Mouse (Mus musculus) cerebellum, adult 2 months (tissue): ENCODE results near the gene Rabgap1. TPM values are rescaled to one million over a fixed set of nuclear protein-coding genes. Genes with fewer than 3 reads are reported as not detected.
"Not testable (repeated sequence)": the region's sequence is repeated elsewhere in the genome, so short reads cannot be mapped to it uniquely, and the experiment has no call there.

Source experiments
- DNase-seq, 2 experiments: peaks; one replicate each; pipeline ENCODE4 v3.0.0; 2021
- H3K27ac ChIP-seq: fragments of 200-500 bp; 2 replicates; pipeline ENCODE4 v1.5.1; 2012; ENCODE audit warnings: low read length, control low read depth, inconsistent platforms; ENCODE audit not compliant: insufficient read depth
- H3K27me3 ChIP-seq: fragments of 200-500 bp; 2 replicates; pipeline ENCODE4 v1.6.1; 2012; ENCODE audit warnings: inconsistent platforms, mild to moderate bottlenecking, low read length, moderate library complexity; ENCODE audit not compliant: control insufficient read depth, insufficient read depth
- H3K4me1 ChIP-seq: fragments of 200-500 bp; 2 replicates; pipeline ENCODE4 v1.6.1; 2011; ENCODE audit warnings: low read length; ENCODE audit not compliant: control insufficient read depth, insufficient read depth
- H3K4me3 ChIP-seq: fragments of 200-500 bp; replicated peaks from 2 replicates; pipeline ENCODE3; 2011; ENCODE audit warnings: mild to moderate bottlenecking, low read depth, low read length, control low read depth; ENCODE audit not compliant: insufficient read depth
- CTCF ChIP-seq: fragments of 200-500 bp; IDR thresholded peaks from 2 replicates; pipeline ENCODE4 v1.5.1; 2011; ENCODE audit warnings: low read depth, mild to moderate bottlenecking, control low read depth, low read length, moderate library complexity, borderline replicate concordance; ENCODE audit not compliant: insufficient read depth
- POLR2A ChIP-seq: fragments of 200-500 bp; IDR thresholded peaks from 2 replicates; pipeline ENCODE4 v1.6.1; 2011; ENCODE audit warnings: low read length, control low read depth, borderline replicate concordance; ENCODE audit not compliant: insufficient read depth
- WGBS: fragments of 180-500 bp; shearing (Covaris S2); methylation state at CpG from one replicate; pipeline ENCODE4 v1.1.7; 2018; 5-methylcytosine and 5-hydroxymethylcytosine counted together
- polyA plus RNA-seq: library from polyadenylated mRNA; depleted of rRNA; stranded (reverse); fragments of >200 nt; gene quantifications from 2 replicates; pipeline ENCODE4 v1.2.3, GENCODE M21; 2012

Rabgap1 gene
- polyA plus RNA-seq, 1 experiment, result 40.4 TPM

- Histone ChIP-seq H3K4me3 (no peak overlapping the region), H3K27ac (no peak overlapping the region), H3K4me1 (no peaks in the 10 kb centered on the region), H3K27me3 (no peaks in the 10 kb centered on the region)
- no peak for TF ChIP-seq POLR2A
- TF ChIP-seq CTCF, result no peak
- no peak for DNase-seq
Observed at GRCm38 (mm10) chr2:37486408-37486807, 43.3 kb downstream of the Rabgap1 start.

- DNase-seq, result no peak
- H3K27me3 ChIP-seq, result no peaks in the 10 kb centered on the region
- TF ChIP-seq CTCF (no peak), POLR2A (no peak)
- 98% methylated on average over 2 of the region's 2 CpGs for WGBS
- H3K27ac ChIP-seq, result no peak overlapping the region
- no peak overlapping the region for H3K4me3 ChIP-seq
- no peaks in the 10 kb centered on the region for H3K4me1 ChIP-seq
Observed at GRCm38 (mm10) chr2:37488956-37489355, 45.9 kb downstream of the Rabgap1 start.

DNA sequence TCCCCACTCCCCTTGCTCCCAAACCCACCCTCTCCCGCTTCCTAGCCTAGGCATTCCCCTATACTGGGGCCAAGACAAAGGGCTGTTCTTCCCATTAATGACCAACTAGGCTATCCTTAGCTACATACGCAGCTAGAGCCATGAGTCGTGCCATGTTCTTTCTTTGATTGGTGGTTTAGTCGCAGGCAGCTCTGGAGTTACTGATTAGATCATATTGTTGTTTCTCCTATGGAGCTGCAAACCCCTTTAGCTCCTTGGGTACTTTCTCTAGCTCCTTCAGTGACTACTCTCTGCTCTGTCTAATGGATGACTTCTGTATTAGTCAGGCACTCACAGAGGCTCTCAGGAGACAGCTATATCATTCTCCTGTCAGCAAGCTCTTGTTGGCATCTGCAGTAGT is 54.2 kb downstream of the Rabgap1 start:
- H3K4me3 ChIP-seq, result no peak overlapping the region
- no peaks in the 10 kb centered on the region for H3K27me3 ChIP-seq
- no peak for DNase-seq
- WGBS, result 97% methylated on average over 4 of the region's 4 CpGs
- TF ChIP-seq CTCF, result no peak
- no peak for TF ChIP-seq POLR2A
- no peak overlapping the region for H3K27ac ChIP-seq
- H3K4me1 ChIP-seq, result no peaks in the 10 kb centered on the region

- not testable (repeated sequence) for DNase-seq, H3K27ac ChIP-seq, H3K4me3 ChIP-seq, H3K4me1 ChIP-seq, H3K27me3 ChIP-seq
- 88% methylated on average over 2 of the region's 2 CpGs for WGBS
Observed at GRCm38 (mm10) chr2:37505856-37506255, 62.8 kb downstream of the Rabgap1 start.

DNA sequence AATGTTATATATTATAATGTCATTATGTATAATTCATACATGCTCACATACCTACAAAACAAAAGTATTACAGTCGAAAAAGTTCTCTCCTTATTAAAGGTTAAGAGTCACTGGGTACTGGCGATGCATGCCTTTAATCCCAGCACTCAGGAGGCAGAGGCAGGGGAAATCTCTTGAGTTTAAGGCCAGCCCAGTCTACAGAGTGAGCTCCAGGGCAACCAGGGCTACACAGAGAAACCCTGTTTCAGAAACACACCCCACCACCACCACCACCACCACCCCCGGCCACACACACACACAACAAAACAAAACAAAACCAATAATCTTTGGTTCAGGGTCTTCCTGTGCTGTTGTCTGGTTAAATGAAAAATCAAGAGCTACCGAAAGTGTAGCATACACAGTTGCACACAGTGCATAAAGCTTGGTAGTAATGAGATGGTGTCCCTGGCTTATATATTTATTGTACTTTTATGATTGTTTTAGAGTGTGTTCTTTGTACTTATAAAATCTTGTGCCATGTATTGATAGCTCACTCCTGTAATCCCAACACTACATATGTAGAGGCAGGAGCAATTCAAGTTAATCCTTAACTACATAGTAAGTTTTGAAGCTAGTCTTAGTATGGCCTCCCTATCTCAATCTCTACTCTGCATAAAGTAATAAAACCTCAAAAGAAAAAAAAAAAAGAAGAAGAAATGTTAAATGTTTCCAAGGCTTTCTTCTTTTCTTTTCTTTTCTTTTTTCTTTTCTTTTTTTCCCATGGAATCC is 68.2 kb downstream of the Rabgap1 start:
- H3K27me3 ChIP-seq, result no peaks in the 10 kb centered on the region; the same call in 1 of the 2 replicates
- WGBS, result 96% methylated on average over 4 of the region's 4 CpGs

DNA sequence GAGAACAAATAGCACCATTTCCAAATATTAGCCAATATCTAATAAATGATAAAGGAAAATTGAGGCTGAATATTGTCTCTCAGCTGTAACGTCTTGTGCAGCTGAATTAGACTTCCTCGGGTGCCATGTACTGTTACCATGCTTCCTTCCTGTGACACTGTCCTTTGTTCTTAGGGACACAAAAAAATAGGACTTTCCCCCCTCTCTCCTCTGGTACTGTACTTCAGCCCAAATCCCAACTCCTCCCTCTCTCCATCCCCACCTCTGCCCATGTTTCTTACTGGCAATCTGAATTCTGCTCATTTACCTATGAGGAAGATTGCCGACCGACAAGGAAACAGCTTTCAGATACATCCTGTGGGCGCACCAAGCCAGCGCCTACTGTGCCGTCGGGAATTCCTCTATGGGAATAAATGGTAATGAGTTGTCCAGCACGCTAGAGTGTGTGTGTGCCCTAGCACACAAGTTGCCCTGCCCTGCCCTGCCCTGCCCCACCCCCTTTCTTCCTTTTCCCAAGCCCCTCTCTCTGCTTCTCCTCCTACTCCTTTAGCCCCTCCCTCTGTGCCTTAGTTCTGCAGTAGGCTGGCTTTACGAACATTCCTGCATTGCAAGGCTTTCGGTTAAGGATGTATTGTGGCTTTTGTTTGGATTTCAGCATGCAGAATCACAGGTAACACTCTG is 73.1 kb downstream of the Rabgap1 start, which contains the start of gene Gpr21:
Gene Gpr21, plus strand, starts transcription at position 303 of the 681 bp plus-strand sequence.
- no peak for TF ChIP-seq POLR2A
- Histone ChIP-seq H3K27ac (peak within 1 kb of the TSS; percentile 40; the same call in 1 of the 2 replicates), H3K4me1 (peaks cover 15% of the 10 kb centered on the region), H3K27me3 (no peaks in the 10 kb centered on the region; the same call in 1 of the 2 replicates), H3K4me3 (no peak within 1 kb of the TSS)
- 60% methylated on average over 11 of the region's 11 CpGs for WGBS
- DNase-seq, result peak in 1 of 2 experiments; percentile 8

More for the DNA sequence above, 68.2 kb downstream of the Rabgap1 start:
- Histone ChIP-seq H3K4me1 (peaks cover under 1% of the 10 kb centered on the region; the same call in 1 of the 2 replicates), H3K27ac (no peak overlapping the region), H3K4me3 (no peak overlapping the region)
- DNase-seq, result no peak
- TF ChIP-seq CTCF (no peak), POLR2A (no peak)

GRCm38 (mm10) chr2:37516922-37517462 is 73.9 kb downstream of the Rabgap1 start:
- peak; percentile 71 to 81 for DNase-seq
- WGBS, result 7% methylated on average over 4 of the region's 4 CpGs

More at GRCm38 (mm10) chr2:37516922-37517462, 73.9 kb downstream of the Rabgap1 start:
- no peaks in the 10 kb centered on the region for H3K27me3 ChIP-seq
- TF ChIP-seq CTCF (peak; percentile 77), POLR2A (no peak)
- no peak overlapping the region for H3K4me3 ChIP-seq
- H3K27ac ChIP-seq, result peak overlapping the region; percentile 40; the same call in 1 of the 2 replicates
- peaks cover 15% of the 10 kb centered on the region for H3K4me1 ChIP-seq
